Mouse (Mus musculus) midbrain, postnatal 0 days (tissue): ENCODE measurements around the gene Irs1. TPM values are rescaled to one million over a fixed set of nuclear protein-coding genes. Genes with fewer than 3 reads are reported as not detected.

Source experiments
- ATAC-seq: fragments of 200-750 bp; cut with Nextera tagmentation; 2 replicates; pipeline ENCODE4 v1.8.0; 2017; ENCODE audit warnings: moderate number of reproducible peaks, mild to moderate bottlenecking, moderate TSS enrichment, moderate library complexity; ENCODE audit not compliant: low FRiP score
- DNase-seq: peaks from one replicate; pipeline ENCODE4 v3.0.0-alpha.2; 2015; ENCODE audit warnings: low spot score
- H3K27ac ChIP-seq: fragments of 300-500 bp; sonication (generic); 2 replicates; pipeline ENCODE4 v1.5.1; 2014; ENCODE audit warnings: low read depth, mild to moderate bottlenecking, low read length, mixed read lengths
- H3K27me3 ChIP-seq: fragments of 300-500 bp; sonication (generic); 2 replicates; pipeline ENCODE4 v1.6.1; 2014; ENCODE audit warnings: low read length, control low read depth, mixed read lengths; ENCODE audit not compliant: insufficient read depth
- H3K36me3 ChIP-seq: fragments of 300-500 bp; sonication (generic); 2 replicates; pipeline ENCODE4 v1.6.1; 2014; ENCODE audit warnings: low read length, control low read depth, mixed read lengths; ENCODE audit not compliant: insufficient read depth
- H3K4me1 ChIP-seq: fragments of 300-500 bp; sonication (generic); 2 replicates; pipeline ENCODE4 v1.6.1; 2014; ENCODE audit warnings: mild to moderate bottlenecking, control low read depth, antibody characterized with exemption, low read length, mixed read lengths; ENCODE audit not compliant: insufficient read depth
- H3K4me2 ChIP-seq: fragments of 300-500 bp; sonication (generic); 2 replicates; pipeline ENCODE4 v1.6.1; 2014; ENCODE audit warnings: low read depth, mild to moderate bottlenecking, low read length, mixed read lengths; ENCODE audit not compliant: poor library complexity, severe bottlenecking
- H3K4me3 ChIP-seq: fragments of 300-500 bp; sonication (generic); 2 replicates; pipeline ENCODE4 v1.5.1; 2014; ENCODE audit warnings: low read depth, mild to moderate bottlenecking, low read length, moderate library complexity
- H3K9ac ChIP-seq: fragments of 300-500 bp; sonication (generic); replicated peaks from 2 replicates; pipeline ENCODE4 v1.6.1; 2014; ENCODE audit warnings: mild to moderate bottlenecking, low read length, moderate library complexity, mixed read lengths; ENCODE audit not compliant: poor library complexity, severe bottlenecking
- H3K9me3 ChIP-seq: fragments of 300-500 bp; sonication (generic); 2 replicates; pipeline ENCODE4 v1.6.1; 2016; ENCODE audit warnings: low read length, control low read depth
- CTCF ChIP-seq: IDR thresholded peaks from 2 replicates; pipeline ENCODE4 v1.5.1; 2016; ENCODE audit warnings: antibody characterized with exemption, mild to moderate bottlenecking
- WGBS: fragments of 180-500 bp; shearing (Covaris S2); extraction: QIAGEN DNeasy Blood & Tissue Kit; methylation state at CpG from one replicate; pipeline ENCODE4 v1.1.7; 2014; 5-methylcytosine and 5-hydroxymethylcytosine counted together
- polyA plus RNA-seq: library from polyadenylated mRNA; unstranded; fragments of >200 nt; fragmentation: Nextera tagmentation; extraction: Ambion mirVana; gene quantifications from 2 replicates; pipeline ENCODE4 v1.2.1, GENCODE M21; 2015
- total RNA-seq: library from RNA; depleted of rRNA; stranded (reverse); fragments of >200 nt; gene quantifications from 2 replicates; pipeline ENCODE4 v1.2.3, GENCODE M21; 2014; rRNA removed

Gene Irs1
- total RNA-seq (56.9 and 61.2 TPM in 2 replicates), polyA plus RNA-seq (4.7 and 5.0 TPM in 2 replicates)

DNA sequence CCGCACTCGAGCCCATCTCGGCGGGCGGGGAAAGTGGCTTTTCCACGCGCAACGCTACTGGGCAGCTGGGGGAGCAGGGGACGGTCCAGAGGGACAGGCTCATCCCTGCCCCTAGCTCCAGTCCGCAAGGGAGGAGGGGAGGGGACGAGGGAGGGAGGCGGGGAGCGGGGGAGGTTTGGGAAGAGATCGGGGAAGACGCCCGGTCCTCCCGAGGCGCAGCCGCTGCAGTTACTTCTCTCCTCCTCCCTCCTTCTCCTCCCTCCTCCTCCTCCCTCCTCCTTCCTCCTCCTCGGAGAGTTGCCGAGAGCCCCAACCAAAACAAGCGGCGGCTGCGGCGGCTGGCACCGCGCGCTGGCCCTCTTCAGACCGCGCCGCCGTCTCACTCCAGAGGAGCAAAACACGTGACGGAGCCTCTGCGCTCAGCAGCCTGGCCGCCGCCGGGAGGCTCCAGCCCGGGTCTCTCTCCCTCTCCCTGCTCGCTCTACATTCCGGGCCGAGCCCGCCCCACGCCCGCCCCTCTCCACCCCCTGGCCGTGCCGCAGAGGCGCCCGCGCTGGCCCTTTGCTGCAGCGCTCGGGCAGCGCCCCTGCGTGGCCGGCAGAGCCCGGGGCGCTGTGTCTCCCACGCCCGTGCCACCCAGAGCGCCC lies at the start of gene Irs1:
Irs1 (minus strand) TSS at position 266 of the 647 bp plus-strand sequence.
- Histone ChIP-seq H3K4me3 (peak within 1 kb of the TSS; percentile 61), H3K27me3 (no peaks in the 10 kb centered on the region), H3K4me1 (peaks cover 18% of the 10 kb centered on the region; the same call in 1 of the 2 replicates), H3K27ac (peak within 1 kb of the TSS; percentile 90), H3K9me3 (no peaks in the 10 kb centered on the region), H3K9ac (peak within 1 kb of the TSS; percentile 77), H3K4me2 (peak within 1 kb of the TSS; percentile 73), H3K36me3 (no peaks in the 10 kb centered on the region)
- peak; percentile 92 for DNase-seq
- peak; percentile 85 for ATAC-seq
- WGBS = 0% methylated on average over 41 of the region's 60 CpGs
- TF ChIP-seq CTCF = peak; percentile 55

DNA sequence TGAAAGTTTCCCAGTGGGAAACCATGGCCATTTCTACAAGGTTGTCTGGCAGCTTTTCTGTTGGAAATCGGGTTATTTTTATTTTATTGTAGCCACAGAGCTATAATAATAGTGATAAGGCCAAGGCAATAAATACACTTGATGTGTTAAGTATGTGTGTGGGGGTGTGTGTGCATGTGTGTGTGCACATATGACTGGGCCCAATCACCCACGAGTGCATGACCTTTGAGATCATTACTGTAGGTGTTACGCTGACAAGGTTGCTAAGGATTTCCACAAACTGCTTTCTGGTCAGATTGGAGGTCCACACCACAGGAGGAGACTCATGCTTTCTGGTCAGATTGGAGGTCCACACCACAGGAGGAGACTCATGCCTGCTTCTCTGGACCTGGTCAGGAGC lies 43.3 kb upstream of the Irs1 start:
- no peak overlapping the region for H3K4me2 ChIP-seq
- H3K4me3 ChIP-seq = no peak overlapping the region
- 97% methylated on average over 3 of the region's 3 CpGs for WGBS
- no peaks in the 10 kb centered on the region for H3K36me3 ChIP-seq
- H3K9ac ChIP-seq = no peak overlapping the region
- H3K4me1 ChIP-seq = no peaks in the 10 kb centered on the region
- H3K27ac ChIP-seq = no peak overlapping the region
- no peaks in the 10 kb centered on the region for H3K27me3 ChIP-seq
- no peaks in the 10 kb centered on the region for H3K9me3 ChIP-seq
- ATAC-seq (no peak), DNase-seq (no peak)
- no peak for TF ChIP-seq CTCF

DNA sequence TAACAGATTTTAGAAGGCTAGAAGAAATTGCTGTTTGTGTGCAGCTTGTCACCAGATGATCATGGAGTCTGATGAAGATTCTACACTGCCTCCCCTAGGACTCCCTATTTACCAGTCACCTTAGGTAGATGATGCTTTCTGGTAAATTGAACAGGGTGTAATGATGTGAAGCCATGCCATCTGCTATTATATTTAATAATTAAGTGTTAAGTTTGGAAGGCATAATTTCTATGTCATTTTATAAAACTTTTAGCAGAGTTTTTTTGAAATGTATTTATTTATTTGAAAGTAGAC lies 38.7 kb upstream of the Irs1 start:
- H3K36me3 ChIP-seq = no peaks in the 10 kb centered on the region
- no peaks in the 10 kb centered on the region for H3K4me1 ChIP-seq
- ATAC-seq (no peak), DNase-seq (no peak)
- H3K27me3 ChIP-seq = no peaks in the 10 kb centered on the region
- no peaks in the 10 kb centered on the region for H3K9me3 ChIP-seq
- H3K4me2 ChIP-seq = no peak overlapping the region
- no peak for TF ChIP-seq CTCF
- no peak overlapping the region for H3K9ac ChIP-seq
- H3K4me3 ChIP-seq = no peak overlapping the region
- no peak overlapping the region for H3K27ac ChIP-seq

DNA sequence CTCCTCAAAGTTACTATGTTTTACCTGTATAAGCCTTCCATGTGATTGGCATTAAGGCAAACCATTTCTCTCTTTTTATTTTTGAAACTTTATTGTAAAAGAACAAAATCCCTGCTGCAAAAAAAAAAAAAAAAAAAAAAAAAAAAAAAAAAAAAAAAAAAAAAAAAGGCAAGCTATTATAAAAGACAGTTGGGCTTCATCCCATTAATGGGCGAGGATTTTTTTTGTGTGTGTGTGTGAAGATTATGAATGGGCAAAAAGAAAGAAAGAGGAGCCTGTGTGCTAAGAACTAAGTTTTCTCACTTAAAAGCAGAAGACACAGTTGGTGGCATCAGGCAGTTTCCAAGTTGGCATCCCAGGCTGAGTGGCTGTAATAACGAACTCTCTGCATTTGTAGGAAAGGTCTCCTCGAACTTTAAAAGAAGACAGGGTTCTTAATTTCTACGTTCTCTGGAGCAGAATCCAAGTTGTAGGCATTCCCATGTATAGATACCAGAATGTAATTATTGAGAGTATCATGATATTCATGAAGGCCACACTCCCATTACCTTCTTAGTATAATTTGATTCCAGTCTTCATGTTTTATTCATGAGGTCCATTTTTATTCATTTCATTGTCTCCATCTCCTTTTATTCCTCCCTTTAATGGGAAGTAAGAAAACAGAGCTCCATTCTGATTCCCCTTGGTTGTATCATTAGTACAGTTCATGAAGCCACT lies 38.2 kb upstream of the Irs1 start:
- ATAC-seq (no peak), DNase-seq (peak; percentile 31)
- no peak for TF ChIP-seq CTCF
- no peaks in the 10 kb centered on the region for H3K36me3 ChIP-seq
- no peak overlapping the region for H3K4me3 ChIP-seq
- H3K27me3 ChIP-seq = no peaks in the 10 kb centered on the region
- H3K4me2 ChIP-seq = no peak overlapping the region
- no peaks in the 10 kb centered on the region for H3K9me3 ChIP-seq
- H3K27ac ChIP-seq = no peak overlapping the region
- H3K9ac ChIP-seq = no peak overlapping the region
- WGBS = 47% methylated on average over 4 of the region's 4 CpGs
- H3K4me1 ChIP-seq = no peaks in the 10 kb centered on the region

DNA sequence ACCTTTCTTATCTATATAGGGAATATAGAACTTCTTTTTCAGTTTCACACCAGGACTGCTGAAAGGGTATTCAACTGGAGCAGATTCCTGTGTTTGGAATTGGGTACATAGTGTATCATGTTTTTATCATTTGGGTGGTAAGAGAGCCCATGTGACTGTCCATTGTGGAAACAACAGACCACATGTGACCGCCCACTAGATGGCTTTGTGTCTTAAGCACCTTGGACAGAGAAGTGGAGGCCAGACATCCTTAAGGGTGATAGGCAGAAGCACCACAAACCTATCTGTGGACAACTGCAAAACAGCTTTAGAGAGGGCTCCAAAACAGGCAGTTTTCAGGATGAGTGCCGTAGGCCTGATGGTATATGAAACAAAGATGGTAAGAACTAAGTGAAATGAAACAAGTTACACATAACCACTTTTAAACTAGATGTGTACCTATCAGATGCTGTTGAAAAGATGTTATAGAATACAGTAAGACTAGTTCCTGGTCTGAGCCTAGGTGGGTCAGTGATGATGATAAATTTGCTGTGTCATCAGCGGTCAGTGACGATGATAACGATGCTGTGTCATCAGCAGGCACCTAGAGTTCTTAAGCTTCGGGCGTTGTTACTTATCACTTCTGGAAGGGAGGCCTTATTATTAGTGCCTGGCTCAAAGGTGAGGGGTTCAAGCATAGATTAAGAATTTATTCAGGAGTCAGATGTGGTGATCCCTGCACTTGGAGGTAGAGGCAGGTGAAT lies 37.0 kb upstream of the Irs1 start:
- Histone ChIP-seq H3K27ac (no peak overlapping the region), H3K9ac (no peak overlapping the region), H3K4me1 (no peaks in the 10 kb centered on the region), H3K36me3 (no peaks in the 10 kb centered on the region), H3K4me2 (no peak overlapping the region), H3K27me3 (no peaks in the 10 kb centered on the region), H3K9me3 (no peaks in the 10 kb centered on the region), H3K4me3 (no peak overlapping the region)
- TF ChIP-seq CTCF = no peak
- DNase-seq (no peak), ATAC-seq (no peak)
- 96% methylated on average over 7 of the region's 7 CpGs for WGBS

DNA sequence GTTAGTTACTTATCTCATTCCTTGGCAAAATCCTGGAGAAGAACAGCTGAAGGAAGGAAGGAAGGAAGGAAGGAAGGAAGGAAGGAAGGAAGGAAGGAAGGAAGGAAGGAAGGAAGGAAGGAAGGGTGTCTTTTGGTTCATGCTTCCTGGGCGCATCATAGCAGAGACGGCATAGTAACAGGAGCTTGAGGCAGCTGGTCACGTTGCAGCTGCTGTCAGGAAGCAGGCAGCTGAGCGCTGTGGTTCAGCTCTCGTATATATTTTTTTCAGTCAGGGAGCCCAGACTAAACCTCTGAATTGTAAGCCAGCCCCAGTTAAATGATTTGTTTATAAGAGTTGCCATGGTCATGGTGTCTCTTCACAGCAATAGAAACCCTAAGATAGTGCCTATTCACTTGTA lies 34.9 kb upstream of the Irs1 start:
- H3K27me3 ChIP-seq = no peaks in the 10 kb centered on the region

More for the DNA sequence above, 34.9 kb upstream of the Irs1 start:
- no peaks in the 10 kb centered on the region for H3K4me1 ChIP-seq
- H3K4me2 ChIP-seq = no peak overlapping the region
- ATAC-seq (no peak), DNase-seq (no peak)
- no peaks in the 10 kb centered on the region for H3K9me3 ChIP-seq
- no peak overlapping the region for H3K4me3 ChIP-seq
- 84% methylated on average over 5 of the region's 5 CpGs for WGBS
- H3K27ac ChIP-seq = no peak overlapping the region
- no peaks in the 10 kb centered on the region for H3K36me3 ChIP-seq
- H3K9ac ChIP-seq = no peak overlapping the region
- TF ChIP-seq CTCF = no peak
